Mouse (Mus musculus) gonadal fat pad, adult 2 months (tissue): ENCODE measurements around the gene Ehhadh. TPM values are rescaled to one million over a fixed set of nuclear protein-coding genes. Genes with fewer than 3 reads are reported as not detected.
"Not testable (repeated sequence)": the region's sequence is repeated elsewhere in the genome, so short reads cannot be mapped to it uniquely, and the experiment has no call there.

Source experiments
- DNase-seq: peaks from one replicate; pipeline ENCODE4 v3.0.0-alpha.2; 2012; ENCODE audit warnings: low read depth
- polyA plus RNA-seq: library from polyadenylated mRNA; depleted of rRNA; stranded (reverse); fragments of >200 nt; gene quantifications from 2 replicates; pipeline ENCODE4 v1.2.3, GENCODE M21; 2012; rRNA removed

Ehhadh gene
- 17.7 and 21.1 TPM in 2 replicates for polyA plus RNA-seq

- no peak for DNase-seq
Observed at GRCm38 (mm10) chr16:21787516-21788353, at the start of gene Ehhadh. TSS of gene Ehhadh (minus strand) at chr16:21787807.

GRCm38 (mm10) chr16:21836311-21837072, 48.9 kb upstream of the Ehhadh start:
- no peak for DNase-seq

GRCm38 (mm10) chr16:21835584-21835931, 48.0 kb upstream of the Ehhadh start:
- no peak for DNase-seq

GRCm38 (mm10) chr16:21834866-21835583, 47.4 kb upstream of the Ehhadh start:
- no peak for DNase-seq

- DNase-seq: no peak
Observed at GRCm38 (mm10) chr16:21833970-21834369, 46.4 kb upstream of the Ehhadh start.

- DNase-seq: no peak
Observed at GRCm38 (mm10) chr16:21833469-21833868, 45.9 kb upstream of the Ehhadh start.

- no peak for DNase-seq
Observed at GRCm38 (mm10) chr16:21831764-21832163, 44.2 kb upstream of the Ehhadh start.

GRCm38 (mm10) chr16:21830784-21831183, 43.2 kb upstream of the Ehhadh start:
- no peak for DNase-seq

GRCm38 (mm10) chr16:21829711-21830110, 42.1 kb upstream of the Ehhadh start:
- no peak for DNase-seq

GRCm38 (mm10) chr16:21827581-21827980, 40.0 kb upstream of the Ehhadh start:
- DNase-seq: no peak

GRCm38 (mm10) chr16:21827153-21827552, 39.5 kb upstream of the Ehhadh start:
- DNase-seq: no peak

GRCm38 (mm10) chr16:21825612-21826031, 38.0 kb upstream of the Ehhadh start:
- no peak for DNase-seq

GRCm38 (mm10) chr16:21818629-21819028, 31.0 kb upstream of the Ehhadh start:
- DNase-seq: no peak

GRCm38 (mm10) chr16:21818132-21818531, 30.5 kb upstream of the Ehhadh start:
- DNase-seq: no peak

- no peak for DNase-seq
Observed at GRCm38 (mm10) chr16:21815669-21816010, 28.0 kb upstream of the Ehhadh start.

- DNase-seq: no peak
Observed at GRCm38 (mm10) chr16:21814861-21815668, 27.5 kb upstream of the Ehhadh start.

- no peak for DNase-seq
Observed at GRCm38 (mm10) chr16:21813164-21813834, 25.7 kb upstream of the Ehhadh start.

GRCm38 (mm10) chr16:21807786-21808185, 20.2 kb upstream of the Ehhadh start:
- DNase-seq: not testable (repeated sequence)

- DNase-seq: no peak
Observed at GRCm38 (mm10) chr16:21806892-21807291, 19.3 kb upstream of the Ehhadh start.

- no peak for DNase-seq
Observed at GRCm38 (mm10) chr16:21804258-21804657, 16.7 kb upstream of the Ehhadh start.

GRCm38 (mm10) chr16:21795071-21795470, 7.5 kb upstream of the Ehhadh start:
- no peak for DNase-seq
